Mouse (Mus musculus) c-Kit-positive CD71-negative TER-119-negative erythroid progenitor cells, embryonic 14.5 days (primary cell): ENCODE measurements at regions not wholly inside any gene's neighbourhood (a gene's known extent, or its start where the extent isn't known, plus 50 kb on each side); places are given as distances from the start of the nearest gene placed in this dataset.

Source experiments
- DNase-seq: peaks from one replicate; pipeline ENCODE4 v3.0.0-alpha.2; 2013; ENCODE audit warnings: low read depth

DNA sequence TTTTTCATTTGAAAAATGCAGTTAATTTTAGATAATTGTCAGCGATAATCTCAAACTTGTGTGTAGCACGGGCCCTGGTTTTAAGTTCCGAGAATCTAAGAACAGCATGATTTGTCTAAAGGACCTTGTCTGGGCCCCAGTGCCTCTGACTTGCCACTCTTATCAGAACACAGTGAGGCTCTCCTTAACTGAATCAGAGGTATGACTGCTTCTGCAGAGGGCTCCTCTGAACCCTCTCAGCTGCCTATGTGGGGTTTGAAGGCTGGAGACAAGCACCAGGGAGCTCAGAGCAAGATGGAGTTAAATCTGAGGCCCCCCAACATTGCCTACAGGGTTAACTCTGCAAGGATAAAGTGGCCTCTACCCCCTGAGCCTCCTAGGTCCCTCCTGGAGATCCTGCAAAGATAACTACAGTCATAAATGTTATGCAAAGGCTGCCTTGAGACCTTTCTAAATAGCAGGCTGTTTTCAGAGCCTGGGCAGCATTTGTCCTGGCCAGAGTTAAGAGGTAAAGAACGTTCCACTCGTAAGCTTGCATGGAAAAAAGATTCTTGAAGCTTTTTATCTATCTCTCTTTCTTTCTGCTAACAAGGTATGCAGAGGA is 118.4 kb upstream of the Maf start:
- no peak for DNase-seq

GRCm38 (mm10) chr8:115824478-115824785 is 116.8 kb upstream of the Maf start:
- no peak for DNase-seq

- DNase-seq: no peak
Observed at GRCm38 (mm10) chr8:115823673-115824477, 116.3 kb upstream of the Maf start.

GRCm38 (mm10) chr8:115813426-115813825 is 105.8 kb upstream of the Maf start:
- DNase-seq: no peak

- DNase-seq: no peak
Observed at GRCm38 (mm10) chr8:115806579-115806978, 99.0 kb upstream of the Maf start.

GRCm38 (mm10) chr8:115806139-115806538 is 98.5 kb upstream of the Maf start:
- no peak for DNase-seq

GRCm38 (mm10) chr8:115793587-115793986 is 86.0 kb upstream of the Maf start:
- DNase-seq: peak; percentile 8

GRCm38 (mm10) chr8:115788421-115788820 is 80.8 kb upstream of the Maf start:
- DNase-seq: no peak

DNA sequence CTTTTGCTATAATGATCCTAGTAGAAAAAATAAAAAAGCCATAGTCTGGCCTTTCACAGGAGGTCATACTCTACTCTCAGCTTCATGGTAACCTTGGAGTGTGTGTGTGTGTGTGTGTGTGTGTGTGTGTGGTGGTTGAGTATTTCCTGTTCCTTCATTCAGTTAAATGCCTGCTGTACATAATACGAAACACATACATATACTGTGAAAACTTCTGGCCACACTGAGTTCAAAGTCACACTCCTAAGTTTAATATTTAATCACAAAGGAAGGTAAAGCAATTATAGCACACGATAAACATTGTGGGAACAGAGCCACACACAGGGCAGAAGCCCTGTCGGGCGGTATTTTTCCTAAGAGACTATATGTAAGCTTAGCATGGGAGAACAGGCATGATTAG is 78.6 kb upstream of the Maf start:
- DNase-seq: no peak

- DNase-seq: no peak
Observed at GRCm38 (mm10) chr8:115785769-115786168, 78.2 kb upstream of the Maf start.

DNA sequence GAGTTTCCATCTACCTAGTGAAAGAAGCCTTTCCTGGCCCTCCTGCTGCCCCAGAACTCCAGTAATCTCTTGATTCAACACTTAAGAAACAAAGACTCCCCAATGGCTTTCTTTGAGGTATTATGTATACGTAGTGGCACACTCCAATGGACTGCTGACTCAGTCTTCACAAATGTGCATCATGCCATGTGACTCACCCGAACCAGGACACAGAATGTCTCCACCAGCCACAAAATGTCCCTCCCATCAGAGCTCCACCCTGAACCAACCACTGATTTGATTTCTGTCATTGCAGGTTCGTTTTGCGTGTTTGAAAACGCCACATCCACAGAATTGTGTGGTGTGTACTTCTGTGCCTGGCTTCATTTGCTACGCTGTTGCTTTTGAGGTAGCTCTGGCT is 75.8 kb upstream of the Maf start:
- no peak for DNase-seq

GRCm38 (mm10) chr8:115778433-115778832 is 70.8 kb upstream of the Maf start:
- DNase-seq: no peak

GRCm38 (mm10) chr8:115771060-115771459 is 63.5 kb upstream of the Maf start:
- DNase-seq: peak; percentile 12

DNA sequence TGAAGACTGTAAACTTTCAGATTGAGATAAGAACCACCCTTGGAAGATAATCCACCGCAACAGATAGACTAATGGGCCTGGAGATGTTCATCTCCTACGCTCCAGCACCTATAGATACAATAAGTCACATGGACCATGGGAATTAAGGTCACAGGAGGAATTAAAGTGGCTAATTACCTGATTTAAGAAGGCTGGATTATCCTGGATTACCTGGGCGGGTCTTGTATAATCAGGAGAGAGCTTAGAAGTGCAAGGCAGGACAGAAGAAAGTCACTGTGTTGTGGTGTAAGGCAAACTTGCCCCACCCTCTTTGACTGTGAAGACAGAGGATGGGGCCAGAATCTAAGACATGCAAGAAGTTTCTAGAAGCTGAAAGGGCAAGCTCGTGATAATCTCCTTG is 61.0 kb upstream of the Maf start:
- no peak for DNase-seq

DNA sequence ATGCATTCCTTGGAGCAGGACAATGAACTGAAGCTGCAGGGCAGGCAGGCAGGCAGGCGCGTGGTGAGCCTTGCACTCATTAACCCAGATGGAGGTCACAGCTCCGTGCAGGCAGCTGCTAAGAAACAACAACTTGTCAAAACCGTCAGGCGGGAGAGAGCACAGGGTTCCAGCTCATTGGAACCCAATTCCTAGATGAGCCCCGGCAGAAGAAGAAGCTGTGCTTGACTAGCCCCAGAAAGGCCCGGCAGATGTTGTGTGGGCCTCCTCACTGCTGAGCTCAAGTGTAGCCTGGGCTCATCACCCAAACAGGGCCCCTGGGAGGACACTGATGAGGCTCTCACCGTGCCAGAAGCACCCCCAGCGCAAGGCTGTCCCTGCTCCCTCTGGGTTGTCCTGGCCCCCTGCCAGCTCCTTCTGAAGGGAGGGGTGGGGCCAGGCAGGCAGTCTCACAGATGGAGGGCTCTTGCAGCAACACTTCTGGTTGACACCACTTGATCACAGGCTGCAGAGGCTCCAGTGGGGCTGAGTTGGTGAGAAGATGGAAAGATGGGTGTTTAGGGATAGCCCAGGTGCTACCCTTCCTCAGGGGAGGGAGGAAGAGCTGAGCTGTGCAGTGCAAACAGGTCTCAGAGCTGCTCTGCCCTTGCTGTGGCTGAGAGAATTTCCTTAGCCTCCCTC is 58.8 kb upstream of the Maf start:
- DNase-seq: no peak

DNA sequence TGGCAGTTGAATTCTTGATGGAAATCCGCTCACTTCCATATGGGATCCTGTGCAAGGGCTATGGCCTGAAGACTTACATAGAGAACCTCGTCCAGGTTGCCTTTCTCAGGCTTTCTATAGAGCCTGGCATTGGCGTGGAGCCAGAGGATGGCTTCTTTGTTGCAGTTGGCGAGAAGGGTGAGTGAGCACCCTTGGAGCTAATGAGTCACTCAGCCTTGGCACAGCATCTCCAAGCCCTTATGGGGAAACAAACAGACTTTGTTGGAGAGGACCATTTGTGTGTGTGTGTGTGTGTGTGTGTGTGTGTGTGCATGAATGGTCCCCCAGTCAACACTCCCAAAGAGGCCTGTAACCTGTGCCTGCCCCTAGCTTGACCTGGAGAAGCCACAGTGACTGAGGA is 57.0 kb upstream of the Maf start:
- DNase-seq: no peak

DNA sequence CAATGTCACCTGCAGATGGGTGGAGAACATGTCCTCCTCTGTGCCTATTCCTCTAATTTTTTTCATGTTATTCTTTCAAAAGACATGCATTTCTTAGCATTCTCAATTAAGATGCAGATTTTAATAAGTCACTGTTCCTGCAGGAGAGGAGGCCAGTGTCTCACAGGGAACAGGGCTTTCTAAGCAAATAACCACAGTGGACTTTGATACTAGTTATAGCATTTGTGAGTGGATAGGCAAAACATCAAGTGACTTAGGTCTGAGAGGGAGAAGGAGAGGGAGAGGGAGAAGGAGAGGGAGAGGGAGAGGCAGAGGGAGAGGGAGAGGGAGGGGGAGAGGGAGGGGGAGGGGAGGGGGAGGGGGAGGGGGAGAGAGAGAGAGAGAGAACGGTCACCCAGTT is 50.4 kb upstream of the Maf start:
- DNase-seq: no peak
